Mouse (Mus musculus): Measurements from ENCODE around the gene Celf5. TPM values are rescaled to one million over a fixed set of nuclear protein-coding genes. Genes with fewer than 3 reads are reported as not detected.

Gene Celf5
- polyA plus RNA-seq, 1 experiment, result 0.27 TPM

- DNase-seq (ENCODE audit: low read depth), result no peak
Measured at GRCm38 (mm10) chr10:81472403-81473002, 10.0 kb downstream of the Celf5 start.

GRCm38 (mm10) chr10:81470454-81470853, 12.1 kb downstream of the Celf5 start:
- DNase-seq (ENCODE audit: low read depth), result no peak

- no peak for DNase-seq (ENCODE audit: low read depth)
Measured at GRCm38 (mm10) chr10:81469253-81469652, 13.3 kb downstream of the Celf5 start.

GRCm38 (mm10) chr10:81467670-81468235, 14.8 kb downstream of the Celf5 start:
- DNase-seq (ENCODE audit: low read depth), result no peak

- DNase-seq (ENCODE audit: low read depth), result no peak
Measured at GRCm38 (mm10) chr10:81466881-81467280, 15.6 kb downstream of the Celf5 start.

GRCm38 (mm10) chr10:81466066-81466465, 16.4 kb downstream of the Celf5 start:
- DNase-seq (ENCODE audit: low read depth), result no peak

- no peak for DNase-seq (ENCODE audit: low read depth)
Measured at GRCm38 (mm10) chr10:81465265-81465645, 17.3 kb downstream of the Celf5 start.

- DNase-seq (ENCODE audit: low read depth), result no peak
Measured at GRCm38 (mm10) chr10:81464405-81465264, 17.9 kb downstream of the Celf5 start.

GRCm38 (mm10) chr10:81463531-81463930, 19.0 kb downstream of the Celf5 start:
- DNase-seq (ENCODE audit: low read depth), result no peak

- DNase-seq (ENCODE audit: low read depth), result no peak
Measured at GRCm38 (mm10) chr10:81462917-81463316, 19.6 kb downstream of the Celf5 start.

GRCm38 (mm10) chr10:81462415-81462804, 20.1 kb downstream of the Celf5 start:
- no peak for DNase-seq (ENCODE audit: low read depth)

GRCm38 (mm10) chr10:81461673-81462414, 20.7 kb downstream of the Celf5 start:
- no peak for DNase-seq (ENCODE audit: low read depth)

GRCm38 (mm10) chr10:81460951-81461350, 21.6 kb downstream of the Celf5 start:
- no peak for DNase-seq (ENCODE audit: low read depth)

- no peak for DNase-seq (ENCODE audit: low read depth)
Measured at GRCm38 (mm10) chr10:81460471-81460870, 22.0 kb downstream of the Celf5 start.

GRCm38 (mm10) chr10:81459399-81459798, 23.1 kb downstream of the Celf5 start:
- DNase-seq (ENCODE audit: low read depth), result no peak

GRCm38 (mm10) chr10:81458267-81458666, 24.2 kb downstream of the Celf5 start:
- DNase-seq (ENCODE audit: low read depth), result no peak

GRCm38 (mm10) chr10:81457624-81458023, 24.9 kb downstream of the Celf5 start:
- no peak for DNase-seq (ENCODE audit: low read depth)

- no peak for DNase-seq (ENCODE audit: low read depth)
Measured at GRCm38 (mm10) chr10:81456983-81457563, 25.4 kb downstream of the Celf5 start.

GRCm38 (mm10) chr10:81455181-81455895, 27.2 kb downstream of the Celf5 start, which contains the start of gene Nfic:
Gene Nfic, minus strand, starts transcription at chr10:81455635.
- DNase-seq (ENCODE audit: low read depth), result no peak

- DNase-seq (ENCODE audit: low read depth), result no peak
Measured at GRCm38 (mm10) chr10:81454106-81454505, 28.4 kb downstream of the Celf5 start.

GRCm38 (mm10) chr10:81452947-81453288, 29.6 kb downstream of the Celf5 start:
- DNase-seq (ENCODE audit: low read depth), result no peak

Data from gonadal fat pad, adult 2 months (tissue).